Mouse (Mus musculus): ENCODE data around the gene Neu1. TPM values are rescaled to one million over a fixed set of nuclear protein-coding genes. Genes with fewer than 3 reads are reported as not detected.

Neu1 gene
- polyA plus RNA-seq, 1 experiment from 2014 or later = 36.8 TPM

- H3K4me2 ChIP-seq (ENCODE audit: low read length) = peak within 1 kb of the TSS; percentile 93
- 0% methylated on average over 55 of the region's 58 CpGs for WGBS
These were observed 50.7 kb downstream of the Neu1 start, which contains the start of gene Lsm2 for GRCm38 (mm10) chr17:34981690-34982180. Gene Lsm2 (plus strand): TSS chr17:34981862.

DNA sequence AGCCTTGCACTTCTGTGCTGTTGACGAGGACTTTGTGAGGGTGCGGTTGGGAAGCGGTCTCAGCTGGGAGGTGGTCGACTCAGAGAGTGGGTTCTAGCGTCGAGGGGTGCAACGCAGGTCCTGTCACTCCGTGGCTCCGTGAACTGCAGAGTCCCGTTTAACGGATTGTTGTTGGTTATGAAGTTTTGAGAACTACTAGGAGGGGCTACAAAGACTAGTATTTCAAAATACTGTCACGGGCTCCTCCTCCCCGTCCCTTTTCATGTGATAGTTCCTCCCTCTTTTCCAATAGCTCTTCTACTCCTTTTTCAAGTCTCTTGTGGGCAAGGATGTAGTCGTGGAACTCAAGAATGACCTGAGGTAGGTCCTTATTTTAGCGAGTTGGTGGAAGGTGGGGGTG, 51.3 kb downstream of the Neu1 start:
- peak overlapping the region; percentile 98 for H3K27ac ChIP-seq (ENCODE audit: low read length)
- WGBS = under 1% methylated on average over 15 of the region's 15 CpGs
- H3K9ac ChIP-seq (replicated peaks; ENCODE audit: low read depth, low read length) = peak overlapping the region; percentile 96
- H3K27me3 ChIP-seq (replicated peaks; ENCODE audit: control insufficient read depth, insufficient read depth, low read length) = no peaks in the 10 kb centered on the region
- peaks cover 17% of the 10 kb centered on the region for H3K4me1 ChIP-seq (replicated peaks; ENCODE audit: control insufficient read depth, insufficient read depth, low read length)
- no peak; the same call in 1 of the 2 replicates for ATAC-seq
- peaks cover 6% of the 10 kb centered on the region for H3K36me3 ChIP-seq (ENCODE audit: control insufficient read depth, insufficient read depth)
- H3K9me3 ChIP-seq (ENCODE audit: control insufficient read depth, low read length) = no peaks in the 10 kb centered on the region
- H3K4me2 ChIP-seq (ENCODE audit: low read length) = peak overlapping the region; percentile 93
- H3K4me3 ChIP-seq (replicated peaks; ENCODE audit: low read length) = peak overlapping the region; percentile 89

More at GRCm38 (mm10) chr17:34981690-34982180, 50.7 kb downstream of the Neu1 start, which contains the start of gene Lsm2:
- Histone ChIP-seq H3K36me3 (ENCODE audit: control insufficient read depth, insufficient read depth) (peaks cover 6% of the 10 kb centered on the region), H3K9me3 (ENCODE audit: control insufficient read depth, low read length) (no peaks in the 10 kb centered on the region), H3K9ac (replicated peaks; ENCODE audit: low read depth, low read length) (peak within 1 kb of the TSS; percentile 96), H3K27ac (ENCODE audit: low read length) (peak within 1 kb of the TSS; percentile 98), H3K4me3 (replicated peaks; ENCODE audit: low read length) (peak within 1 kb of the TSS; percentile 89), H3K4me1 (replicated peaks; ENCODE audit: control insufficient read depth, insufficient read depth, low read length) (peaks cover 17% of the 10 kb centered on the region), H3K27me3 (replicated peaks; ENCODE audit: control insufficient read depth, insufficient read depth, low read length) (no peaks in the 10 kb centered on the region)
- ATAC-seq = peak; percentile 98

- H3K4me2 ChIP-seq (ENCODE audit: low read length) = no peak overlapping the region
- WGBS = 69% methylated on average over 2 of the region's 2 CpGs
- no peak overlapping the region for H3K9ac ChIP-seq (replicated peaks; ENCODE audit: low read depth, low read length)
- no peak for ATAC-seq
- H3K36me3 ChIP-seq (ENCODE audit: control insufficient read depth, insufficient read depth) = peaks cover 6% of the 10 kb centered on the region
- H3K4me3 ChIP-seq (replicated peaks; ENCODE audit: low read length) = no peak overlapping the region
- H3K9me3 ChIP-seq (ENCODE audit: control insufficient read depth, low read length) = no peaks in the 10 kb centered on the region
- H3K4me1 ChIP-seq (replicated peaks; ENCODE audit: control insufficient read depth, insufficient read depth, low read length) = peaks cover 17% of the 10 kb centered on the region
- H3K27me3 ChIP-seq (replicated peaks; ENCODE audit: control insufficient read depth, insufficient read depth, low read length) = no peaks in the 10 kb centered on the region
- no peak overlapping the region for H3K27ac ChIP-seq (ENCODE audit: low read length)
These were observed 53.2 kb downstream of the Neu1 start for GRCm38 (mm10) chr17:34984218-34984617.

Other genes starting within 250 kb of the Neu1 start
- gene C4b, start 187.4 kb upstream of the Neu1 start, polyA plus RNA-seq (2015; fragmentation: Nextera tagmentation; extraction: Ambion mirVana) = 0.16 TPM in 1 of 2 replicates, not detected in the other
- gene Cyp21a1, start 126.7 kb upstream of the Neu1 start, polyA plus RNA-seq (2015; fragmentation: Nextera tagmentation; extraction: Ambion mirVana) = not detected in 2 replicates
- 33.4 and 50.4 TPM in 2 replicates for gene Stk19, start 94.3 kb upstream of the Neu1 start, polyA plus RNA-seq (2015; fragmentation: Nextera tagmentation; extraction: Ambion mirVana)
- 64.8 and 75.6 TPM in 2 replicates for gene Dxo, start 94.2 kb upstream of the Neu1 start, polyA plus RNA-seq (2015; fragmentation: Nextera tagmentation; extraction: Ambion mirVana)
- gene Skiv2l, start 81.0 kb upstream of the Neu1 start, polyA plus RNA-seq (2015; fragmentation: Nextera tagmentation; extraction: Ambion mirVana) = 65.6 and 67.5 TPM in 2 replicates
- 87.5 and 97.7 TPM in 2 replicates for gene Nelfe, start 80.9 kb upstream of the Neu1 start, polyA plus RNA-seq (2015; fragmentation: Nextera tagmentation; extraction: Ambion mirVana)
- 1.1 and 1.3 TPM in 2 replicates for gene Cfb, start 68.7 kb upstream of the Neu1 start, polyA plus RNA-seq (2015; fragmentation: Nextera tagmentation; extraction: Ambion mirVana)
- gene Zbtb12, start 51.8 kb upstream of the Neu1 start, polyA plus RNA-seq (2015; fragmentation: Nextera tagmentation; extraction: Ambion mirVana) = 7.1 and 8.0 TPM in 2 replicates
- gene Gm20547, start 49.2 kb upstream of the Neu1 start, polyA plus RNA-seq (2015; fragmentation: Nextera tagmentation; extraction: Ambion mirVana) = 0.29 TPM in 1 of 2 replicates, not detected in the other
- 1.6 and 1.7 TPM in 2 replicates for gene C2, start 33.0 kb upstream of the Neu1 start, polyA plus RNA-seq (2015; fragmentation: Nextera tagmentation; extraction: Ambion mirVana)
- 107 and 121 TPM in 2 replicates for gene Ehmt2, start 32.8 kb upstream of the Neu1 start, polyA plus RNA-seq (2015; fragmentation: Nextera tagmentation; extraction: Ambion mirVana)
- 0.09 TPM in 1 of 2 replicates, not detected in the other for gene Slc44a4, start 16.8 kb upstream of the Neu1 start, polyA plus RNA-seq (2015; fragmentation: Nextera tagmentation; extraction: Ambion mirVana)
- 0.14 TPM in 1 of 2 replicates, not detected in the other for gene Hspa1b, start 28.0 kb downstream of the Neu1 start, polyA plus RNA-seq (2015; fragmentation: Nextera tagmentation; extraction: Ambion mirVana)
- gene Gm20481, start 38.7 kb downstream of the Neu1 start, polyA plus RNA-seq (2015; fragmentation: Nextera tagmentation; extraction: Ambion mirVana) = not detected in 2 replicates
- 3.3 and 5.2 TPM in 2 replicates for gene Hspa1a, start 40.9 kb downstream of the Neu1 start, polyA plus RNA-seq (2015; fragmentation: Nextera tagmentation; extraction: Ambion mirVana)
- gene Hspa1l, start 41.5 kb downstream of the Neu1 start, polyA plus RNA-seq (2015; fragmentation: Nextera tagmentation; extraction: Ambion mirVana) = 1.5 and 1.7 TPM in 2 replicates
- gene Lsm2, start 50.6 kb downstream of the Neu1 start, polyA plus RNA-seq (2015; fragmentation: Nextera tagmentation; extraction: Ambion mirVana) = 119 and 121 TPM in 2 replicates
- 81.7 and 85.2 TPM in 2 replicates for gene Vars, start 69.7 kb downstream of the Neu1 start, polyA plus RNA-seq (2015; fragmentation: Nextera tagmentation; extraction: Ambion mirVana)
- gene Vwa7, start 85.3 kb downstream of the Neu1 start, polyA plus RNA-seq (2015; fragmentation: Nextera tagmentation; extraction: Ambion mirVana) = 0.12 and 0.14 TPM in 2 replicates
- gene Sapcd1, start 96.8 kb downstream of the Neu1 start, polyA plus RNA-seq (2015; fragmentation: Nextera tagmentation; extraction: Ambion mirVana) = 2.2 and 2.7 TPM in 2 replicates
- 3.1 and 3.4 TPM in 2 replicates for gene Msh5, start 115.5 kb downstream of the Neu1 start, polyA plus RNA-seq (2015; fragmentation: Nextera tagmentation; extraction: Ambion mirVana)
- gene Clic1, start 118.7 kb downstream of the Neu1 start, polyA plus RNA-seq (2015; fragmentation: Nextera tagmentation; extraction: Ambion mirVana) = 79.3 and 85.5 TPM in 2 replicates
- gene Ddah2, start 127.8 kb downstream of the Neu1 start, polyA plus RNA-seq (2015; fragmentation: Nextera tagmentation; extraction: Ambion mirVana) = 484 and 489 TPM in 2 replicates
- not detected in 2 replicates for gene Ly6g6c, start 134.1 kb downstream of the Neu1 start, polyA plus RNA-seq (2015; fragmentation: Nextera tagmentation; extraction: Ambion mirVana)
- gene Mpig6b, start 134.9 kb downstream of the Neu1 start, polyA plus RNA-seq (2015; fragmentation: Nextera tagmentation; extraction: Ambion mirVana) = 0.24 TPM in 1 of 2 replicates, not detected in the other
- gene Ly6g6e, start 145.6 kb downstream of the Neu1 start, polyA plus RNA-seq (2015; fragmentation: Nextera tagmentation; extraction: Ambion mirVana) = 11.8 and 12.3 TPM in 2 replicates
- gene Ly6g6d, start 146.8 kb downstream of the Neu1 start, polyA plus RNA-seq (2015; fragmentation: Nextera tagmentation; extraction: Ambion mirVana) = 1.2 and 1.6 TPM in 2 replicates
- not detected in 2 replicates for gene Ly6g6f, start 154.4 kb downstream of the Neu1 start, polyA plus RNA-seq (2015; fragmentation: Nextera tagmentation; extraction: Ambion mirVana)
- gene Abhd16a, start 158.0 kb downstream of the Neu1 start, polyA plus RNA-seq (2015; fragmentation: Nextera tagmentation; extraction: Ambion mirVana) = 93.1 and 109 TPM in 2 replicates
- gene Ly6g5c, start 177.0 kb downstream of the Neu1 start, polyA plus RNA-seq (2015; fragmentation: Nextera tagmentation; extraction: Ambion mirVana) = not detected in 2 replicates
- 0.62 and 1.3 TPM in 2 replicates for gene Ly6g5b, start 184.2 kb downstream of the Neu1 start, polyA plus RNA-seq (2015; fragmentation: Nextera tagmentation; extraction: Ambion mirVana)
- 29.6 and 29.8 TPM in 2 replicates for gene Gpank1, start 190.2 kb downstream of the Neu1 start, polyA plus RNA-seq (2015; fragmentation: Nextera tagmentation; extraction: Ambion mirVana)
- 308 and 320 TPM in 2 replicates for gene Csnk2b, start 190.8 kb downstream of the Neu1 start, polyA plus RNA-seq (2015; fragmentation: Nextera tagmentation; extraction: Ambion mirVana)
- gene D17H6S53E, start 195.1 kb downstream of the Neu1 start, polyA plus RNA-seq (2015; fragmentation: Nextera tagmentation; extraction: Ambion mirVana) = 6.1 and 8.6 TPM in 2 replicates
- 0.56 TPM in 1 of 2 replicates, not detected in the other for gene Apom, start 200.8 kb downstream of the Neu1 start, polyA plus RNA-seq (2015; fragmentation: Nextera tagmentation; extraction: Ambion mirVana)
- gene Bag6, start 203.9 kb downstream of the Neu1 start, polyA plus RNA-seq (2015; fragmentation: Nextera tagmentation; extraction: Ambion mirVana) = 85.4 and 86.7 TPM in 2 replicates
- 156 and 195 TPM in 2 replicates for gene Prrc2a, start 233.6 kb downstream of the Neu1 start, polyA plus RNA-seq (2015; fragmentation: Nextera tagmentation; extraction: Ambion mirVana)
- 5.9 and 8.0 TPM in 2 replicates for gene Aif1, start 244.8 kb downstream of the Neu1 start, polyA plus RNA-seq (2015; fragmentation: Nextera tagmentation; extraction: Ambion mirVana)